18 mouse cellular contexts compared by ENCODE assay signal in genomic region chr8:105992499-105992898, GRCm38 (mm10). TPM values are rescaled to one million over a fixed set of nuclear protein-coding genes. Genes with fewer than 3 reads are reported as not detected.
DNase-seq lines count a peak whose midpoint lies in the region; ATAC-seq lines count a peak whose summit lies in the region.
"Had no signal": no experiment of that assay in that cellular context is flagged by ENCODE, and none has a peak within 500 bp of the region (broad histone marks: within the 10 kb centered on the region; RNA-seq: fewer than 3 reads in every experiment).

No protein-coding gene starts in this region.

- intact Hi-C loops in left cerebral cortex, postnatal 4 days (cut with DNase I) = no loop called here

- DNase-seq in lung, adult 18-20 months = peak; percentile 60 to 63
- DNase-seq in natural killer cell, adult 2 months (ENCODE audit: low spot score in 2 of 2) = peak; percentile 78 to 86
- DNase-seq in thymus, postnatal 10 days (ENCODE audit: low spot score in 2 of 2) = peak; percentile 77 to 84
- DNase-seq in kidney, postnatal 10 days = no peak
- DNase-seq in left cerebral cortex, postnatal 4 days = no peak
- DNase-seq: cerebellum, postnatal 25 days; kidney, postnatal 25 days; right cerebral cortex, postnatal 14 days had no signal

- peak; percentile 76 for ATAC-seq in CD4-positive, CD25-positive, alpha-beta regulatory T cell, adult 4 months
- no peak for ATAC-seq in granulocyte monocyte progenitor cell, adult 5-6 weeks (replicated peaks; ENCODE audit: poor library complexity, severe bottlenecking)
- ATAC-seq: forebrain, embryonic 14.5 days had no signal

RNA-seq across cellular contexts. Expression of gene Dus2, which starts 1.4 kb away (rescaled TPM):
- polyA plus RNA-seq in CD4-positive, CD25-positive, alpha-beta regulatory T cell, adult 4 months (2017; shearing (Covaris generic)) = 10 to 100 TPM; 24.3 to 30.5 TPM
- total RNA-seq in granulocyte monocyte progenitor cell, adult 5-6 weeks (2014; fragmentation: Nextera tagmentation) = 8.3 and 9.6 TPM in 2 replicates
- 10.8 and 20.1 TPM in 2 replicates for total RNA-seq in granulocyte monocyte progenitor cell, adult 5-6 weeks (2017)
- 10 to 100 TPM; 19.6 to 23.8 TPM for total RNA-seq in left cerebral cortex, postnatal 4 days (2021)

RNA-seq across cellular contexts. Expression of gene Dpep3, which starts 13.3 kb away (rescaled TPM):
- not detected for polyA plus RNA-seq in CD4-positive, CD25-positive, alpha-beta regulatory T cell, adult 4 months (2017; shearing (Covaris generic))
- total RNA-seq in granulocyte monocyte progenitor cell, adult 5-6 weeks (2014; fragmentation: Nextera tagmentation) = not detected in 2 replicates
- not detected in 2 replicates for total RNA-seq in granulocyte monocyte progenitor cell, adult 5-6 weeks (2017)
- total RNA-seq in left cerebral cortex, postnatal 4 days (2021) = not detected
- polyA plus RNA-seq: embryonic facial prominence, embryonic 13.5 days; forebrain, embryonic 14.5 days; heart, embryonic 16.5 days; hindbrain, embryonic 15.5 days; liver, embryonic 15.5 days; midbrain, embryonic 12.5 days; neural tube, embryonic 14.5 days had no signal

RNA-seq across cellular contexts. Expression of gene Dpep2nb, which starts 13.3 kb away (rescaled TPM):
- polyA plus RNA-seq in CD4-positive, CD25-positive, alpha-beta regulatory T cell, adult 4 months (2017; shearing (Covaris generic)) = not detected
- total RNA-seq in granulocyte monocyte progenitor cell, adult 5-6 weeks (2014; fragmentation: Nextera tagmentation) = not detected in 2 replicates
- total RNA-seq in granulocyte monocyte progenitor cell, adult 5-6 weeks (2017) = 0.39 TPM in 1 of 2 replicates, not detected in the other
- total RNA-seq in left cerebral cortex, postnatal 4 days (2021) = not detected
- polyA plus RNA-seq: embryonic facial prominence, embryonic 13.5 days; forebrain, embryonic 14.5 days; gonadal fat pad, adult 2 months; hindbrain, embryonic 15.5 days; liver, embryonic 15.5 days had no signal

RNA-seq across cellular contexts. Expression of gene Ddx28, which starts 19.2 kb away (rescaled TPM):
- polyA plus RNA-seq in CD4-positive, CD25-positive, alpha-beta regulatory T cell, adult 4 months (2017; shearing (Covaris generic)) = 10 to 100 TPM in 1 of 2 experiments, 1 to 10 TPM in 1; 8.4 to 13.2 TPM
- 5.6 and 11.6 TPM in 2 replicates for total RNA-seq in granulocyte monocyte progenitor cell, adult 5-6 weeks (2014; fragmentation: Nextera tagmentation)
- 15.1 and 20.2 TPM in 2 replicates for total RNA-seq in granulocyte monocyte progenitor cell, adult 5-6 weeks (2017)
- 10 to 100 TPM; 14.4 to 15.3 TPM for total RNA-seq in left cerebral cortex, postnatal 4 days (2021)

RNA-seq across cellular contexts. Expression of gene Slc12a4, which starts 26.6 kb away (rescaled TPM):
- polyA plus RNA-seq in CD4-positive, CD25-positive, alpha-beta regulatory T cell, adult 4 months (2017; shearing (Covaris generic)) = 1 to 10 TPM; 4.5 to 7.2 TPM
- total RNA-seq in granulocyte monocyte progenitor cell, adult 5-6 weeks (2014; fragmentation: Nextera tagmentation) = 4.7 and 7.8 TPM in 2 replicates
- total RNA-seq in granulocyte monocyte progenitor cell, adult 5-6 weeks (2017) = 1.6 and 6.8 TPM in 2 replicates
- total RNA-seq in left cerebral cortex, postnatal 4 days (2021) = 10 to 100 TPM; 19.0 to 21.5 TPM

Comparison
In these comparisons a context has a peak if more than half of its experiments do, and no peak if none do; other contexts are left out.
1. DNase-seq: peak in lung, adult 18-20 months (2 of 2), natural killer cell, adult 2 months (2 of 2) and thymus, postnatal 10 days (2 of 2); none in kidney, postnatal 10 days (single experiment) and left cerebral cortex, postnatal 4 days (single experiment).